Mouse (Mus musculus) heart, adult 10 weeks (tissue): ENCODE results near the gene Olfr794. TPM values are rescaled to one million over a fixed set of nuclear protein-coding genes. Genes with fewer than 3 reads are reported as not detected.

ENCODE experiments used
- polyA plus RNA-seq: library from polyadenylated mRNA; stranded (reverse); fragments of 350-450 nt; fragmentation: Illumina TruSeq; extraction: RNeasy Lipid Tissue Mini Kit (QIAGEN cat#74804); gene quantifications from one replicate; pipeline ENCODE4 v1.2.3, GENCODE M21; 2014; ENCODE audit warnings: low read depth, low replicate concordance

The Olfr794 gene
- not detected for polyA plus RNA-seq

GRCm38 (mm10) chr10:129567355-129567754 lies at the start of gene Olfr794:
TSS of gene Olfr794 (plus strand) at chr10:129567655.

GRCm38 (mm10) chr10:129521492-129521891 lies 46.0 kb upstream of the Olfr794 start, which contains the start of gene Olfr791:
TSS of gene Olfr791 (plus strand) at chr10:129521792.

GRCm38 (mm10) chr10:129538862-129539261 lies 28.6 kb upstream of the Olfr794 start, which contains the start of gene Olfr792:
TSS of gene Olfr792 (plus strand) at chr10:129539162.

GRCm38 (mm10) chr10:129612470-129612869 lies 45.0 kb downstream of the Olfr794 start, which contains the start of gene Olfr796:
TSS of gene Olfr796 (minus strand) at chr10:129612570.

Other genes starting within 250 kb of the Olfr794 start
- gene Olfr780, start 249.5 kb upstream of the Olfr794 start, polyA plus RNA-seq = not detected
- gene Olfr781, start 238.8 kb upstream of the Olfr794 start, polyA plus RNA-seq = not detected
- gene Olfr782, start 218.8 kb upstream of the Olfr794 start, polyA plus RNA-seq = not detected
- not detected for gene Olfr784, start 183.6 kb upstream of the Olfr794 start, polyA plus RNA-seq
- not detected for gene Olfr785, start 162.2 kb upstream of the Olfr794 start, polyA plus RNA-seq
- gene Olfr786, start 140.3 kb upstream of the Olfr794 start, polyA plus RNA-seq = not detected
- not detected for gene Olfr787, start 105.8 kb upstream of the Olfr794 start, polyA plus RNA-seq
- not detected for gene Olfr788, start 96.7 kb upstream of the Olfr794 start, polyA plus RNA-seq
- gene Olfr789, start 82.9 kb upstream of the Olfr794 start, polyA plus RNA-seq = not detected
- gene Olfr790, start 69.2 kb upstream of the Olfr794 start, polyA plus RNA-seq = not detected
- gene Olfr791, start 45.9 kb upstream of the Olfr794 start, polyA plus RNA-seq = not detected
- gene Olfr792, start 28.5 kb upstream of the Olfr794 start, polyA plus RNA-seq = not detected
- not detected for gene Olfr796, start 44.9 kb downstream of the Olfr794 start, polyA plus RNA-seq
- not detected for gene Olfr798, start 60.3 kb downstream of the Olfr794 start, polyA plus RNA-seq
- gene Olfr799, start 69.8 kb downstream of the Olfr794 start, polyA plus RNA-seq = not detected
- not detected for gene Olfr800, start 90.0 kb downstream of the Olfr794 start, polyA plus RNA-seq
- gene Olfr801, start 106.2 kb downstream of the Olfr794 start, polyA plus RNA-seq = not detected
- gene Olfr802, start 120.5 kb downstream of the Olfr794 start, polyA plus RNA-seq = not detected
- not detected for gene Olfr803, start 126.6 kb downstream of the Olfr794 start, polyA plus RNA-seq
- not detected for gene Olfr804, start 135.6 kb downstream of the Olfr794 start, polyA plus RNA-seq
- gene Olfr805, start 161.7 kb downstream of the Olfr794 start, polyA plus RNA-seq = not detected
- not detected for gene Olfr806, start 174.3 kb downstream of the Olfr794 start, polyA plus RNA-seq
- gene Olfr807, start 190.1 kb downstream of the Olfr794 start, polyA plus RNA-seq = not detected
- gene Olfr808, start 197.8 kb downstream of the Olfr794 start, polyA plus RNA-seq = not detected
- gene Olfr809, start 207.0 kb downstream of the Olfr794 start, polyA plus RNA-seq = not detected
- not detected for gene Olfr810, start 227.3 kb downstream of the Olfr794 start, polyA plus RNA-seq
- not detected for gene Olfr811, start 236.7 kb downstream of the Olfr794 start, polyA plus RNA-seq